Mouse (Mus musculus) heart, embryonic 14.5 days (tissue): ENCODE measurements at regions not wholly inside any gene's neighbourhood (a gene's known extent, or its start where the extent isn't known, plus 50 kb on each side); places are given as distances from the start of the nearest gene placed in this dataset.

ENCODE experiments used
- ATAC-seq: fragments of 200-750 bp; cut with Nextera tagmentation; 2 replicates; pipeline ENCODE4 v1.8.0; 2017; ENCODE audit warnings: low read depth, moderate TSS enrichment; ENCODE audit not compliant: insufficient number of reproducible peaks, insufficient read depth, low FRiP score
- H3K27ac ChIP-seq, 2 experiments: fragments of 200-500 bp in 1 of 2; fragments of 300-500 bp in 1 of 2; sonication (generic) in 1 of 2; replicated peaks in 1 of 2; 2 replicates each; pipeline ENCODE4 v1.5.1; 2012 to 2014; ENCODE audit warnings: low read depth in 2 of 2, low read length in 2 of 2, control low read depth in 1 of 2, mild to moderate bottlenecking in 1 of 2, mixed read lengths in 1 of 2; ENCODE audit not compliant: control insufficient read depth in 1 of 2, insufficient read depth in 1 of 2
- H3K27me3 ChIP-seq: fragments of 300-500 bp; sonication (generic); 2 replicates; pipeline ENCODE4 v1.6.1; 2014; ENCODE audit warnings: mild to moderate bottlenecking, low read length, control low read depth; ENCODE audit not compliant: control insufficient read depth, insufficient read depth
- H3K36me3 ChIP-seq: fragments of 300-500 bp; sonication (generic); 2 replicates; pipeline ENCODE4 v1.6.1; 2014; ENCODE audit warnings: mild to moderate bottlenecking, control low read depth, low read length, mixed read lengths; ENCODE audit not compliant: control insufficient read depth, insufficient read depth
- H3K4me1 ChIP-seq, 2 experiments: fragments of 200-500 bp in 1 of 2; fragments of 300-500 bp in 1 of 2; sonication (generic) in 1 of 2; 2 replicates each; pipeline ENCODE4 v1.6.1; 2012 to 2014; ENCODE audit warnings: low read length in 2 of 2, control low read depth in 1 of 2, mixed read lengths in 1 of 2; ENCODE audit not compliant: control insufficient read depth in 2 of 2, insufficient read depth in 2 of 2
- H3K4me2 ChIP-seq: fragments of 300-500 bp; sonication (generic); 2 replicates; pipeline ENCODE4 v1.6.1; 2014; ENCODE audit warnings: mild to moderate bottlenecking, low read length
- H3K4me3 ChIP-seq, 2 experiments: fragments of 200-500 bp in 1 of 2; fragments of 300-500 bp in 1 of 2; sonication (generic) in 1 of 2; 2 replicates each; pipeline ENCODE4 v1.5.1; 2012 to 2014; ENCODE audit warnings: low read length in 2 of 2, mild to moderate bottlenecking in 2 of 2, control low read depth in 1 of 2, low read depth in 1 of 2, moderate library complexity in 1 of 2; ENCODE audit not compliant: control insufficient read depth in 1 of 2, insufficient read depth in 1 of 2
- H3K9ac ChIP-seq: fragments of 300-500 bp; sonication (generic); 2 replicates; pipeline ENCODE4 v1.6.1; 2014; ENCODE audit warnings: mild to moderate bottlenecking, low read length
- H3K9me3 ChIP-seq: fragments of 300-500 bp; sonication (generic); 2 replicates; pipeline ENCODE4 v1.6.1; 2016; ENCODE audit warnings: low read length, control low read depth; ENCODE audit not compliant: control insufficient read depth
- WGBS: fragments of 180-500 bp; shearing (Covaris S2); extraction: QIAGEN DNeasy Blood & Tissue Kit; methylation state at CpG from one replicate; pipeline ENCODE4 v1.1.7; 2014; 5-methylcytosine and 5-hydroxymethylcytosine counted together

- Histone ChIP-seq H3K4me1 (no peaks in the 10 kb centered on the region), H3K36me3 (no peaks in the 10 kb centered on the region), H3K27me3 (no peaks in the 10 kb centered on the region), H3K27ac (no peak overlapping the region), H3K4me2 (no peak overlapping the region), H3K4me3 (no peak overlapping the region), H3K9ac (no peak overlapping the region), H3K9me3 (no peaks in the 10 kb centered on the region)
- ATAC-seq, result no peak
- WGBS, result 74% methylated on average over 2 of the region's 2 CpGs
Observed at GRCm38 (mm10) chr19:60129635-60130034, 96.9 kb downstream of the Fam204a start.

GRCm38 (mm10) chr19:60124638-60125037 lies 101.9 kb downstream of the Fam204a start:
- ATAC-seq, result no peak
- no peaks in the 10 kb centered on the region for H3K9me3 ChIP-seq
- H3K9ac ChIP-seq, result no peak overlapping the region
- no peaks in the 10 kb centered on the region for H3K27me3 ChIP-seq
- H3K4me3 ChIP-seq, result no peak overlapping the region
- WGBS, result 80% methylated on average over 2 of the region's 2 CpGs
- H3K27ac ChIP-seq, result no peak overlapping the region
- H3K4me1 ChIP-seq, result no peaks in the 10 kb centered on the region
- H3K36me3 ChIP-seq, result no peaks in the 10 kb centered on the region
- no peak overlapping the region for H3K4me2 ChIP-seq

GRCm38 (mm10) chr19:60120917-60121316 lies 105.6 kb downstream of the Fam204a start:
- H3K9me3 ChIP-seq, result no peaks in the 10 kb centered on the region
- H3K4me1 ChIP-seq, result no peaks in the 10 kb centered on the region
- H3K36me3 ChIP-seq, result no peaks in the 10 kb centered on the region
- H3K4me2 ChIP-seq, result no peak overlapping the region
- no peak overlapping the region for H3K9ac ChIP-seq
- H3K27me3 ChIP-seq, result no peaks in the 10 kb centered on the region
- no peak overlapping the region for H3K27ac ChIP-seq
- ATAC-seq, result no peak
- H3K4me3 ChIP-seq, result no peak overlapping the region
- WGBS, result 74% methylated on average over 5 of the region's 5 CpGs

- Histone ChIP-seq H3K9me3 (no peaks in the 10 kb centered on the region), H3K36me3 (no peaks in the 10 kb centered on the region), H3K9ac (no peak overlapping the region), H3K4me2 (no peak overlapping the region), H3K27me3 (no peaks in the 10 kb centered on the region), H3K4me1 (no peaks in the 10 kb centered on the region), H3K4me3 (no peak overlapping the region), H3K27ac (no peak overlapping the region)
- no peak for ATAC-seq
- WGBS, result 39% methylated on average over 1 of the region's 1 CpGs
Observed at GRCm38 (mm10) chr19:60119051-60119450, 107.5 kb downstream of the Fam204a start.

GRCm38 (mm10) chr19:60113666-60114388 lies 112.7 kb downstream of the Fam204a start:
- Histone ChIP-seq H3K36me3 (no peaks in the 10 kb centered on the region), H3K4me3 (no peak overlapping the region), H3K9ac (no peak overlapping the region), H3K4me1 (no peaks in the 10 kb centered on the region), H3K4me2 (no peak overlapping the region), H3K27ac (no peak overlapping the region), H3K9me3 (no peaks in the 10 kb centered on the region), H3K27me3 (no peaks in the 10 kb centered on the region)
- WGBS, result 56% methylated on average over 7 of the region's 7 CpGs
- no peak for ATAC-seq

GRCm38 (mm10) chr19:60110278-60110677 lies 116.2 kb downstream of the Fam204a start:
- Histone ChIP-seq H3K9me3 (no peaks in the 10 kb centered on the region), H3K36me3 (no peaks in the 10 kb centered on the region), H3K4me1 (no peaks in the 10 kb centered on the region), H3K27me3 (no peaks in the 10 kb centered on the region), H3K4me3 (no peak overlapping the region), H3K27ac (no peak overlapping the region), H3K4me2 (no peak overlapping the region), H3K9ac (no peak overlapping the region)
- no peak for ATAC-seq
- 84% methylated on average over 6 of the region's 6 CpGs for WGBS

- no peaks in the 10 kb centered on the region for H3K9me3 ChIP-seq
- no peaks in the 10 kb centered on the region for H3K4me1 ChIP-seq
- no peak for ATAC-seq
- H3K4me3 ChIP-seq, result no peak overlapping the region
- WGBS, result 82% methylated on average over 8 of the region's 8 CpGs
- no peaks in the 10 kb centered on the region for H3K27me3 ChIP-seq
- no peaks in the 10 kb centered on the region for H3K36me3 ChIP-seq
- no peak overlapping the region for H3K27ac ChIP-seq
- no peak overlapping the region for H3K4me2 ChIP-seq
- H3K9ac ChIP-seq, result no peak overlapping the region
Observed at GRCm38 (mm10) chr19:60109488-60109887, 117.0 kb downstream of the Fam204a start.

GRCm38 (mm10) chr19:60097915-60098314 lies 128.6 kb downstream of the Fam204a start:
- Histone ChIP-seq H3K4me3 (no peak overlapping the region), H3K27me3 (no peaks in the 10 kb centered on the region), H3K36me3 (no peaks in the 10 kb centered on the region), H3K9ac (no peak overlapping the region), H3K9me3 (no peaks in the 10 kb centered on the region), H3K27ac (no peak overlapping the region), H3K4me1 (no peaks in the 10 kb centered on the region), H3K4me2 (no peak overlapping the region)
- WGBS, result 71% methylated on average over 3 of the region's 3 CpGs
- ATAC-seq, result no peak
